Mouse (Mus musculus): ENCODE measurements around the gene Cacna1e.

The Cacna1e gene

GRCm38 (mm10) chr1:154839272-154839671, 45.0 kb downstream of the Cacna1e start:
- no peak for DNase-seq (ENCODE audit: low spot score)

GRCm38 (mm10) chr1:154836473-154836872, 47.8 kb downstream of the Cacna1e start:
- DNase-seq (ENCODE audit: low spot score), result no peak

- no peak for DNase-seq (ENCODE audit: low spot score)
Measured at GRCm38 (mm10) chr1:154832168-154832539, 52.1 kb downstream of the Cacna1e start.

- no peak for DNase-seq (ENCODE audit: low spot score)
Measured at GRCm38 (mm10) chr1:154831269-154832167, 52.8 kb downstream of the Cacna1e start.

GRCm38 (mm10) chr1:154830051-154830450, 54.2 kb downstream of the Cacna1e start:
- no peak for DNase-seq (ENCODE audit: low spot score)

GRCm38 (mm10) chr1:154823098-154823497, 61.2 kb downstream of the Cacna1e start:
- no peak for DNase-seq (ENCODE audit: low spot score)

GRCm38 (mm10) chr1:154820422-154820821, 63.9 kb downstream of the Cacna1e start:
- no peak for DNase-seq (ENCODE audit: low spot score)

GRCm38 (mm10) chr1:154819960-154820359, 64.3 kb downstream of the Cacna1e start:
- no peak for DNase-seq (ENCODE audit: low spot score)

GRCm38 (mm10) chr1:154818742-154819141, 65.6 kb downstream of the Cacna1e start:
- DNase-seq (ENCODE audit: low spot score), result no peak

- DNase-seq (ENCODE audit: low spot score), result no peak
Measured at GRCm38 (mm10) chr1:154816836-154817235, 67.5 kb downstream of the Cacna1e start.

GRCm38 (mm10) chr1:154816267-154816666, 68.0 kb downstream of the Cacna1e start:
- DNase-seq (ENCODE audit: low spot score), result no peak

GRCm38 (mm10) chr1:154805742-154806141, 78.6 kb downstream of the Cacna1e start:
- no peak for DNase-seq (ENCODE audit: low spot score)

- no peak for DNase-seq (ENCODE audit: low spot score)
Measured at GRCm38 (mm10) chr1:154805038-154805437, 79.3 kb downstream of the Cacna1e start.

- no peak for DNase-seq (ENCODE audit: low spot score)
Measured at GRCm38 (mm10) chr1:154802301-154802904, 81.9 kb downstream of the Cacna1e start.

GRCm38 (mm10) chr1:154799257-154799656, 85.0 kb downstream of the Cacna1e start:
- DNase-seq (ENCODE audit: low spot score), result no peak

- DNase-seq (ENCODE audit: low spot score), result no peak
Measured at GRCm38 (mm10) chr1:154798771-154799170, 85.5 kb downstream of the Cacna1e start.

- no peak for DNase-seq (ENCODE audit: low spot score)
Measured at GRCm38 (mm10) chr1:154796685-154797084, 87.6 kb downstream of the Cacna1e start.

- DNase-seq (ENCODE audit: low spot score), result no peak
Measured at GRCm38 (mm10) chr1:154794518-154794951, 89.8 kb downstream of the Cacna1e start.

GRCm38 (mm10) chr1:154791544-154792174, 92.6 kb downstream of the Cacna1e start:
- DNase-seq (ENCODE audit: low spot score), result no peak

- no peak for DNase-seq (ENCODE audit: low spot score)
Measured at GRCm38 (mm10) chr1:154788491-154788890, 95.8 kb downstream of the Cacna1e start.

- peak; percentile 30 for DNase-seq (ENCODE audit: low spot score)
Measured at GRCm38 (mm10) chr1:154788069-154788468, 96.2 kb downstream of the Cacna1e start.

GRCm38 (mm10) chr1:154787418-154787817, 96.9 kb downstream of the Cacna1e start:
- no peak for DNase-seq (ENCODE audit: low spot score)

- peak; percentile 75 for DNase-seq (ENCODE audit: low spot score)
Measured at GRCm38 (mm10) chr1:154786243-154786669, 98.0 kb downstream of the Cacna1e start.
